Mouse (Mus musculus): ENCODE measurements around the gene Cda.

GRCm38 (mm10) chr4:138321488-138321887, 46.3 kb downstream of the Cda start:
- TF ChIP-seq POLR2A (IDR thresholded peaks at IDR 0.05; ENCODE audit: low read depth, low read length) (no peak), CTCF (IDR thresholded peaks at IDR 0.05; ENCODE audit: extremely low read depth, insufficient read depth, insufficient read length, insufficient replicate concordance) (no peak)
